Mouse (Mus musculus) G1E (cell line): ENCODE results near the gene Sorcs2.

Experiments used
- CTCF ChIP-seq: IDR thresholded peaks from 2 replicates; pipeline ENCODE4 v1.5.1; 2012; ENCODE audit warnings: low read depth, low read length, inconsistent platforms, mixed read lengths
- GATA1 ChIP-seq: IDR thresholded peaks from 2 replicates; pipeline ENCODE4 v1.6.1; 2012; ENCODE audit warnings: borderline replicate concordance, low read length, inconsistent platforms, mixed read lengths
- TAL1 ChIP-seq: conservative IDR thresholded peaks from 2 replicates; pipeline ENCODE4 v1.6.1; 2012; ENCODE audit warnings: low read depth, low read length, inconsistent platforms, mixed read lengths

GRCm38 (mm10) chr5:36323526-36323925, 74.4 kb downstream of the Sorcs2 start:
- TF ChIP-seq CTCF (peak; percentile 58), TAL1 (no peak), GATA1 (no peak)
